Mouse (Mus musculus): ENCODE data around the gene Usp21. TPM values are rescaled to one million over a fixed set of nuclear protein-coding genes. Genes with fewer than 3 reads are reported as not detected.
"Not testable (repeated sequence)": the region's sequence is repeated elsewhere in the genome, so short reads cannot be mapped to it uniquely, and the experiment has no call there.

Usp21 gene
- polyA plus RNA-seq, 1 experiment from 2014 or later, result 25.3 TPM

DNA sequence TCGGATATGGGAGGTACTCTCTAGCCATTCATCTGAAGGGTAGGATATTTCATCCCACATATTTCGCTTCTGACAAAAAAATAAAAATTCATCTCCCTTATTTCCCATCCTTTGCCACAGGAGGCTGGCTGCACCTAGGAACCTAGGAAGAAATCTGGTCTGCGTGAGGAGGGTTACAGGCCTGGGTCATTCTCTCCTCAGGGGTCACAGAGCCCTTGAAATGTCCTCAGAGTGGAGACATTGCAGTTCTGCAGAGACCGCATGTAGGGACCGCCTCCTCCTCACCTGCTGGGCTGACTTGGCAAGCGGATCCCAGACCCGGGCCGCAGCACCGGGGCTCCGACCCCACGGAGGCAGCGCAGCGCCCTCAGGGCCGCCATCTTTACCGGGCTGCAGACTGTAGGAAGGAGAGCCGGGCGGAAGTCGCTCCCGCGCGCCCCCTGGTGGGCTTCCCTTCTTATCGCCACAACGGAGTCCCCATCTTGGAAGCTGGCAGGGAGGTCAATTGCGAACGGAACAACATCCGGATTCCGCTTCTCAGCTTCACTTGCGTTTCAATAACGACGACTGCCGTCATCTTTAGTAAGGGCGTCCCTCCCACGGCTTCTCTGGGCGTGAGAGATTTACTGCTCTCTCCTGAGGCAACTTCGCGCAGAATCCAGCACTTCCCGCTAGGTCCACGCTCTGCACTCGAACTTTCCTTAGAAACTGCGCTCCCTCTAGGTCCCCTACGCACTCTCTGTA lies 40.9 kb downstream of the Usp21 start:
- Histone ChIP-seq H3K4me2 (ENCODE audit: low read depth, low read length) (peak overlapping the region; percentile 91), H3K27me3 (ENCODE audit: control insufficient read depth, insufficient read depth, low read depth, low read length) (peaks cover 20% of the 10 kb centered on the region), H3K27ac (ENCODE audit: low read length) (peak overlapping the region; percentile 86), H3K4me3 (ENCODE audit: low read depth, low read length) (peak overlapping the region; percentile 71), H3K36me3 (ENCODE audit: control insufficient read depth, insufficient read depth) (peaks cover 3% of the 10 kb centered on the region; the same call in 1 of the 2 replicates), H3K4me1 (ENCODE audit: control insufficient read depth, low read depth, low read length) (peaks cover 20% of the 10 kb centered on the region), H3K9me3 (replicated peaks; ENCODE audit: control insufficient read depth, low read length) (no peaks in the 10 kb centered on the region), H3K9ac (ENCODE audit: low read depth, low read length) (peak overlapping the region; percentile 74)
- under 1% methylated on average over 41 of the region's 41 CpGs for WGBS (ENCODE audit: insufficient replicate concordance)
- ATAC-seq (ENCODE audit: low read depth), result peak; percentile 95

DNA sequence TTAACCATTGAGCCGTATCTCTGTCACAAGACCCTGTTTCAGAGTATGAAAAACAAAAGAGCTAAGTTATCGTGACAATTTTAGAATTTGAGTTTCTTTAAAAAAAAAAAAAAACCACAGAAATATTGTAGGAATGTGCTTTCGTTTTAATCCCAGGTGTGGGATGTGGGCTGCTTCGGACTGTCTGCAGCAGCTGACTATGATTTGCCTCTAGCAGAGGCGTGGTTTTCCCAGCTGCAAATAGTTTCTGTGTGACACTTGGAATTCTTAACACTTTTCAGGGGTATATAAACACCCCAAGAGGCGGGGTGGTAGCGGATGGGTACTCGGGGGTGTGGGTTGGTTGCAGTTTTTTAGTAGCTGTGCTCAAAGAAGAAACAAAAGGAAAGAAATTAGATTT lies 42.4 kb downstream of the Usp21 start:
- Histone ChIP-seq H3K9me3 (replicated peaks; ENCODE audit: control insufficient read depth, low read length) (no peaks in the 10 kb centered on the region), H3K4me1 (ENCODE audit: control insufficient read depth, low read depth, low read length) (peaks cover 20% of the 10 kb centered on the region), H3K27me3 (ENCODE audit: control insufficient read depth, insufficient read depth, low read depth, low read length) (peaks cover 6% of the 10 kb centered on the region), H3K36me3 (ENCODE audit: control insufficient read depth, insufficient read depth) (peaks cover 3% of the 10 kb centered on the region; the same call in 1 of the 2 replicates), H3K4me3 (ENCODE audit: low read depth, low read length) (no peak overlapping the region), H3K27ac (ENCODE audit: low read length) (no peak overlapping the region), H3K4me2 (ENCODE audit: low read depth, low read length) (no peak overlapping the region), H3K9ac (ENCODE audit: low read depth, low read length) (no peak overlapping the region)
- no peak for ATAC-seq (ENCODE audit: low read depth)
- WGBS (ENCODE audit: insufficient replicate concordance), result 83% methylated on average over 8 of the region's 8 CpGs

DNA sequence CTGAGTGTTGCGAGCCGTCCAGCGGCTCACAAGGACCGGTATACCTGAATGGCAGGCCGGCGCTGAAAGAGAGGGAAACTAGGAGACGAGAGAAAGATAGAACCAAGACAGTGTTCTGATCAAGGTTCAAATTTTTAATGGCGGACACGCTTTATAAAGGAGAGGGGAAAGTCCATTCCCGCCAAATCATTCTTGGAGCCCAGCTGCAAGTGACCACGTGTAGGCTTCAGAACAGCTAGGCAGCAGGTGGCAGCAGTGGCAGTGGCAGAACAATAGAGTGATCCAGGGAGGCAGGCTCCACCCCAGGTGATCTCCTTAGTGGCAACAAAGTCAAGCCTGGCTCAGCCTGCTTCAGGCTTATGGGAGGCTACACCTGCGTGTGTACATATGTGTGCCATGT lies 45.8 kb downstream of the Usp21 start:
- peaks cover 14% of the 10 kb centered on the region for H3K36me3 ChIP-seq (ENCODE audit: control insufficient read depth, insufficient read depth)
- not testable (repeated sequence) for ATAC-seq (ENCODE audit: low read depth); H3K4me2 ChIP-seq (ENCODE audit: low read depth, low read length); H3K27ac ChIP-seq (ENCODE audit: low read length); H3K4me3 ChIP-seq (ENCODE audit: low read depth, low read length); H3K27me3 ChIP-seq (ENCODE audit: control insufficient read depth, insufficient read depth, low read depth, low read length); H3K9me3 ChIP-seq (replicated peaks; ENCODE audit: control insufficient read depth, low read length); H3K9ac ChIP-seq (ENCODE audit: low read depth, low read length)
- WGBS (ENCODE audit: insufficient replicate concordance), result 78% methylated on average over 12 of the region's 12 CpGs
- peaks cover 12% of the 10 kb centered on the region for H3K4me1 ChIP-seq (ENCODE audit: control insufficient read depth, low read depth, low read length)

DNA sequence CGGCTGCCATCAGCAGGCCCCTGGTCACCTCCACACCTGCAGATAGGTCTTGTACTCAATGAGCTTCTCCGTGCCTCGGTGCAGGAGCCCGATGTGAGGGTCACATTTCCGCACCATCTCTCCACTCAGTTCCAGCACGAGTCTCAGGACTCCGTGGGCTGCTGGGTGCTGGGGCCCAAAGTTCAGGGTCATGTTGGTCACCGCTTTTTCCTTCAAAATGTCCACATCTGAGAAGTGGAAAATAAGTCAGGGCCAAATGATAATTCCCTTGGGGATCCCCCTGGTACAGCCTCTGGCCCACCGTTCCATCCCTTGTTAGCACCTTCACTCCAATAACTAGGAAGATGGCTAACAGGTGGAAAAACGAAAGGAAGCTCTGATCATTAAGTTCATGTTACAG lies 46.9 kb downstream of the Usp21 start:
- H3K4me2 ChIP-seq (ENCODE audit: low read depth, low read length), result no peak overlapping the region
- peaks cover 6% of the 10 kb centered on the region for H3K4me1 ChIP-seq (ENCODE audit: control insufficient read depth, low read depth, low read length)
- H3K36me3 ChIP-seq (ENCODE audit: control insufficient read depth, insufficient read depth), result peaks cover 22% of the 10 kb centered on the region
- H3K9me3 ChIP-seq (replicated peaks; ENCODE audit: control insufficient read depth, low read length), result no peaks in the 10 kb centered on the region
- H3K9ac ChIP-seq (ENCODE audit: low read depth, low read length), result no peak overlapping the region
- WGBS (ENCODE audit: insufficient replicate concordance), result 80% methylated on average over 10 of the region's 10 CpGs
- no peak for ATAC-seq (ENCODE audit: low read depth)
- H3K4me3 ChIP-seq (ENCODE audit: low read depth, low read length), result no peak overlapping the region
- H3K27me3 ChIP-seq (ENCODE audit: control insufficient read depth, insufficient read depth, low read depth, low read length), result no peaks in the 10 kb centered on the region
- H3K27ac ChIP-seq (ENCODE audit: low read length), result no peak overlapping the region

DNA sequence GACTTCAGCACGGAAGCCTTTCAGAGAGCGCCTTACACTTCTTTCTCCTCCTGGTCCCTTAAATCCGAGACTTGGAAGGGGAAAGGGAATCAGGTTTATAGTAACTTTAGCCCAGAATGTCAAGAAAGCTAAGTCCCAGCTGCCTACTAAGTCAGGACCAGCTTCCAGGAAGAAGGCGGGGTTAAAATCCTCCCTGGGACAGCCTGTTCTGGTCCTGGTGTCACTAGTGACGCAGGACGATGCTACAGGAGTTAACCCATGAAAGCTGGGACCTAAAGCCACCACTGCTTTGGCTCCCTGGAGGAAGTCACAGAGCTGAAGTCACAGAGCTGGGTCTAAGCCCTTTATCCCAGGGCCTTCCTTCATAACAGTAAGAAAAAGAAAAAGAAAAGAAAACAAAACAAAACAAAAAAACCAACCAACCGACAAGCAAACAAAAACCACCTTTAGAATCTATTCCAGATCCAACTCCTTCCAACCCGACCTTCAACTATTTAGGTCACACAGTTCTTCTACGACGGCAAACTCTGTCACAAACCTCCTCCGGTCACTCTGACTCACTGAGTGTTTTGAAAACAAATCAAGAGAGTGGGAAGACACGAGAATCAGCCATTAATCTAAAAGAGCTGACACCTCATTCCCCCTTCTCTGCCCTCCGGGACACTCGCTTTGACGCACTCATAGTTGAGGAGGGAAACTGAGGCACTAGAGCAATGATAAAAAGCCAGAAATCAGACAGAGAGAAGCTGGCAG lies 47.6 kb downstream of the Usp21 start:
- no peak for ATAC-seq (ENCODE audit: low read depth)
- H3K4me3 ChIP-seq (ENCODE audit: low read depth, low read length), result no peak overlapping the region
- H3K4me1 ChIP-seq (ENCODE audit: control insufficient read depth, low read depth, low read length), result peaks cover 3% of the 10 kb centered on the region; the same call in 1 of the 2 replicates
- H3K27ac ChIP-seq (ENCODE audit: low read length), result no peak overlapping the region
- H3K36me3 ChIP-seq (ENCODE audit: control insufficient read depth, insufficient read depth), result peaks cover 22% of the 10 kb centered on the region
- 69% methylated on average over 15 of the region's 15 CpGs for WGBS (ENCODE audit: insufficient replicate concordance)
- no peaks in the 10 kb centered on the region for H3K27me3 ChIP-seq (ENCODE audit: control insufficient read depth, insufficient read depth, low read depth, low read length)
- no peak overlapping the region for H3K4me2 ChIP-seq (ENCODE audit: low read depth, low read length)
- H3K9ac ChIP-seq (ENCODE audit: low read depth, low read length), result no peak overlapping the region
- no peaks in the 10 kb centered on the region for H3K9me3 ChIP-seq (replicated peaks; ENCODE audit: control insufficient read depth, low read length)

DNA sequence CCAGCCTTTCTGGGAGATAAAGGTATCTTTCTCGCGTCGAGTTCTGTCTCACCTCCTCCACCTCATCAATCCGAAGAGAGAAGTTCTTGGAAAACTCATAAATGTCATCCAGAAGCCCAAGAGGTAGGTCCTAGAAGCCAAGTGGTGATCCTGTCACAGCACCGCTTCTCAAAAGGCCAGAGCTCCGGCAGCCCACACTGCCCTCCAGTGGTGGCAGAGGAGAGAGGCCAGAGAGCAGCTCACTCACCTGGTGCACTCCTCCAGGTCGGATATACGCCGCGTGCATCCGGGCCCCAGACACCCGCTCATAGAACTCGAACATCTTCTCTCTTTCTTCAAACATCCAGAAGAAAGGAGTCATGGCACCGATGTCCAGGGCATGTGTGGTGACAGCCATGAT lies 49.3 kb downstream of the Usp21 start:
- Histone ChIP-seq H3K27ac (ENCODE audit: low read length) (no peak overlapping the region), H3K9me3 (replicated peaks; ENCODE audit: control insufficient read depth, low read length) (no peaks in the 10 kb centered on the region), H3K4me1 (ENCODE audit: control insufficient read depth, low read depth, low read length) (peaks cover 9% of the 10 kb centered on the region), H3K4me2 (ENCODE audit: low read depth, low read length) (no peak overlapping the region), H3K4me3 (ENCODE audit: low read depth, low read length) (no peak overlapping the region), H3K36me3 (ENCODE audit: control insufficient read depth, insufficient read depth) (peaks cover 20% of the 10 kb centered on the region), H3K27me3 (ENCODE audit: control insufficient read depth, insufficient read depth, low read depth, low read length) (no peaks in the 10 kb centered on the region), H3K9ac (ENCODE audit: low read depth, low read length) (no peak overlapping the region)
- peak; percentile 41; the same call in 1 of the 2 replicates for ATAC-seq (ENCODE audit: low read depth)
- 58% methylated on average over 14 of the region's 14 CpGs for WGBS (ENCODE audit: insufficient replicate concordance)

DNA sequence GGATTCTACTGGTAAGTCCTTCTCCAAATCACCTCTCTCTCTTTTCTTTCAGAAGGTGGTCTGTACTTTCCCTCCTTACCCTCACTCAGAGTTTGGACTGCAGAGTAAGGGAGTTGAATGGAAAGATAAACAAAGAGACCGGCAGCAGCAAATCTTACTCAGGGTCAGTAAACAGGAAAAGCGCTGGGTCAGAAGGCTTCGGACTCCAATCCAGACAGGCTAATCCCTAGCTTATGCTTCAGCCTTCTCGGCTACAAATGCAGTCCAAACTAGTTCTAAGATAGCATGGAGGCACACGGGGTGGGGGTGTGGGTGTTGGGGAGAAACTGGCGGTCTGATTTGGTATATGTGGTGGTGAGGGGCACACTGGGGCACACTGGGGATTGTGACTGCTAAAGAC lies 50.4 kb downstream of the Usp21 start:
- H3K4me3 ChIP-seq (ENCODE audit: low read depth, low read length), result no peak overlapping the region
- no peak overlapping the region for H3K27ac ChIP-seq (ENCODE audit: low read length)
- H3K9me3 ChIP-seq (replicated peaks; ENCODE audit: control insufficient read depth, low read length), result no peaks in the 10 kb centered on the region
- no peaks in the 10 kb centered on the region for H3K27me3 ChIP-seq (ENCODE audit: control insufficient read depth, insufficient read depth, low read depth, low read length)
- peaks cover 19% of the 10 kb centered on the region for H3K4me1 ChIP-seq (ENCODE audit: control insufficient read depth, low read depth, low read length)
- peaks cover 20% of the 10 kb centered on the region for H3K36me3 ChIP-seq (ENCODE audit: control insufficient read depth, insufficient read depth)
- ATAC-seq (ENCODE audit: low read depth), result no peak
- no peak overlapping the region for H3K9ac ChIP-seq (ENCODE audit: low read depth, low read length)
- 66% methylated on average over 6 of the region's 6 CpGs for WGBS (ENCODE audit: insufficient replicate concordance)
- no peak overlapping the region for H3K4me2 ChIP-seq (ENCODE audit: low read depth, low read length)

DNA sequence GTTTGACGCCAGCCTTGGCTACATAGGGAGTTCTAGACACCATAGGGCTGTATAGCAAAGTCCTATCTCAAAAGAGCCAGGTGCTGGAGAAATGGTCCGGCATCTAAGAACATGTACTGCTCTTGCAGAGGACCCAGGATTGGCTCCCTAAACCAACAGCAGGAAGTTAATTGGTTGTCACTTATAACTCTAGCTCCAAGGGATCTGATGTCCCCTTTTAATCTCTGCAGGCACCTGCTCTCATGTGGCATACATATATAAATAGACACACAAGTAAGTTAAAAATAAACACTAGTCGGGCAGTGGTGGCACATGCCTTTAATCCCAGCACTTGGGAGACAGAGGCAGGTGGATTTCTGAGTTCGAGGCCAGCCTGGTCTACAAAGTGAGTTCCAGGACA lies 52.0 kb downstream of the Usp21 start:
- Histone ChIP-seq H3K9ac (ENCODE audit: low read depth, low read length) (no peak overlapping the region), H3K9me3 (replicated peaks; ENCODE audit: control insufficient read depth, low read length) (no peaks in the 10 kb centered on the region), H3K27me3 (ENCODE audit: control insufficient read depth, insufficient read depth, low read depth, low read length) (no peaks in the 10 kb centered on the region), H3K4me1 (ENCODE audit: control insufficient read depth, low read depth, low read length) (peaks cover 24% of the 10 kb centered on the region), H3K36me3 (ENCODE audit: control insufficient read depth, insufficient read depth) (peaks cover 20% of the 10 kb centered on the region), H3K4me3 (ENCODE audit: low read depth, low read length) (no peak overlapping the region), H3K4me2 (ENCODE audit: low read depth, low read length) (no peak overlapping the region), H3K27ac (ENCODE audit: low read length) (no peak overlapping the region)
- no peak for ATAC-seq (ENCODE audit: low read depth)
- 65% methylated on average over 4 of the region's 4 CpGs for WGBS (ENCODE audit: insufficient replicate concordance)

DNA sequence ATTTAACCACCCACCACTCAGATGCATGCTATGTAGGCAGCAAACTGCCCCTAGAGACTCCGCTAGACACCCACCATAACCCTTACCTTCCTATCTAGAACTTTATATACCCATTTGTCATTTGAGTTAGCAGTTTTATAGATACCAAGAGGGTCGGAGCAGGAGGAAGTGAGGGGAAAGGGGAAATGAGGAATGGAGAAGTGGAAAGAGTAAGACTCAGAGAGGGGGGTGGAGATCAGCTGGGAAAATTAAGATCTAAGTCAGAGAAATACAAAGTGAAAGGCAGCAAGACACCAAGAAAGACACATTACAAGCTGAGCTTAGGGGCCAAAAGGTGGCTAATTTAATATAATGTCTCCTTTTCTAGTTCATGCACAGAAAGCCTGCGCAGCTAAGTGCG lies 53.3 kb downstream of the Usp21 start:
- Histone ChIP-seq H3K4me3 (ENCODE audit: low read depth, low read length) (no peak overlapping the region), H3K27ac (ENCODE audit: low read length) (peak overlapping the region; percentile 29), H3K9me3 (replicated peaks; ENCODE audit: control insufficient read depth, low read length) (no peaks in the 10 kb centered on the region), H3K9ac (ENCODE audit: low read depth, low read length) (no peak overlapping the region), H3K4me1 (ENCODE audit: control insufficient read depth, low read depth, low read length) (peaks cover 24% of the 10 kb centered on the region), H3K36me3 (ENCODE audit: control insufficient read depth, insufficient read depth) (peaks cover 20% of the 10 kb centered on the region), H3K27me3 (ENCODE audit: control insufficient read depth, insufficient read depth, low read depth, low read length) (no peaks in the 10 kb centered on the region), H3K4me2 (ENCODE audit: low read depth, low read length) (no peak overlapping the region)
- no peak for ATAC-seq (ENCODE audit: low read depth)
- WGBS (ENCODE audit: insufficient replicate concordance), result 74% methylated on average over 4 of the region's 4 CpGs
